Mouse (Mus musculus) adipocyte (in vitro differentiated cells): ENCODE results near the gene Kcng1.

Experiments used
- DNase-seq: peaks from one replicate; pipeline ENCODE4 v3.0.0-alpha.2; 2016; ENCODE audit warnings: low spot score

Kcng1 gene

DNA sequence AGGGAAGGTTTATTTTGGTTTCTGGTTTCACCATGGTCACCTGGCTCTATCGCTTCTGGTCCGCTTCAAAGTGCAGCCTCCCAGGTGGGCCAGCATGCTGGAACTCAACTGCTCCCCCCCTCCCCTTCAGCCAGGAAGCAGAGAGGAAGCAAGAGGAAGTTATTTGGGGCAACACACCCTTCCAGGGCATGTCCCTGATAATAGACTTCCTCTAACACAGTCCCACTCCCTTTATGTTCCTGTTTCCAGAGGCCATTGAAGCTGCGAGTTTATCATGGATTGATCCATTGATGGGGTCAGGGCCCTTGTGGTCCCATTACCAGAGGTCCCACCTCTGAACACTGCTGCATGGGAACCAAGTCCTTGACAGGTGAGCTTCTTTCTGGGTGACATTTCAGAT is 21.4 kb downstream of the Kcng1 start:
- no peak for DNase-seq

DNA sequence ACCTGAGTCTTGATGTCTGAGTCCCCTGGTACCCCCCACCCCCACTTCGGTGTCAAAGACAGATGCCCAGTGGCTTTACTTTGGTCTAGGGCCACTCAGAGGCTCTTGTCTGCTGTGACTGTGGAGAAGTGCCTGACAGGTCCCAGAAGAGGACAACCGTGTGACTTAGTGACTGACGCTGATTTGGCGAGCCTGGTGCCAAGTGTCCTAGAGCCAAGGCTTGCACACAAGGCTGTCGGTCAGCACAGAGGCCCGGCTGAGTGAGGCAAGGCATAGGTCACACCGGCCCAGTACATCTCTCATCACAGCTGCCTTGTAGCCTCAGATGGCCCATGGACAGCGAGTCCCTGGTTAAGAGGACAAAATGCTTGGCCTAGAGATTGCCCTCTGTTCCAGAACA is 22.5 kb downstream of the Kcng1 start:
- no peak for DNase-seq

DNA sequence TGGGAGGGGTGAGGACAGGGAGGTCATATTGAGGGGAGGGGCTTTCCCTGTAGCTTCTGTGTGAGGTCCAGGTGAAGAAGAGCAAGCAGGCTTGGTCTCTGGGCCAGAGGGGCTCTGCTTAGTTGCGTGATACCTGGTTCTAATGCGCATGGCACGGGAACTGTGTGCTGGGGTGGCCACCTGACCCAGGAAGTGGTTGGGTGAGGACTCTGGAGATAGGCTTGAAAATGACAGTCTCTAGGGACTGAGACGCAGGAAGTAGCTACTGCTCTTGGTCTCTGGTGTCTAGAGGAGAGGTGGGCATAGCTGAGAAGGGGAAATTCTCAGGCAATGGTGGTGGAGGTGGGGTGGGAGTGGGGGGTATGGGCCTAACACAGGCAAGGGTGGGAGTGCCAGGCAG is 24.3 kb downstream of the Kcng1 start:
- no peak for DNase-seq

DNA sequence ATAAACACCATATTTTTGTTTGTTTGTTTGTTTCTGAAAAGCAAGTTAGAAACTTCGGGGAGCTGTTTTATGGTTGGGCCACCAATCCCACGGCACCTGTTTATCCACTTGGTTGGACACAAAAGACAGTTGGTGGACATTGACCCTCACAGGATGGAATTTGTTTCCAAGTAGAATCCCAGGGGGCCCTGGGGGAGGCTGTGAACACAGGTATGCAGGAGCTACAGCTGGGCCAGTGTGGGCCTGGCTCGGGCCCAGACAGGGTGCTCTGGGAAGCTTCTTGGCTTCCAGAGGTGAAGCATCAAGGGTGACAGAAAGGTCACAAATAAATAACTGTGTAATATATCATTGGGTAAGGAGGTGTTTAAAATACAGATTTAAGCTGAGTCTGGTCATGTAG is 25.0 kb downstream of the Kcng1 start:
- DNase-seq: no peak

DNA sequence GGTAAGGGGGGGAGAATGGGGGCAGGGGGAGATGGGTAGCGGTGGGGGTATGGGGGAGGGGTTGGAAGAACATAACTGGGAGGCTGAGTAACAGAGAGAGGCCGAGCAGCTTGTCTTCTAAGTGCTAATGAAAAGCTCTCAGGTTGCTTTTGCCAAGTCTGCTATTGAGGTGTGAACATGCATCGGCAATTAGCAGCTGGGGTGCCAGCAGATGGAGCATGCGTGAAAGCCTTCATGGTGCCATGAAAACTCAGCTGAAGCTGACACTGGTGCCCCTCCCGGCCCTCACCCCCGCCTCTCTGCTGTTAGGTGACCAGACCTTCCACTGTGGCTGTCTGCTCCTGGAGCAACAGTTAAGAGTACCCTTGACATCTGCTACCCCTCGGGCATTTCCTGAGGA is 27.7 kb downstream of the Kcng1 start:
- DNase-seq: no peak

DNA sequence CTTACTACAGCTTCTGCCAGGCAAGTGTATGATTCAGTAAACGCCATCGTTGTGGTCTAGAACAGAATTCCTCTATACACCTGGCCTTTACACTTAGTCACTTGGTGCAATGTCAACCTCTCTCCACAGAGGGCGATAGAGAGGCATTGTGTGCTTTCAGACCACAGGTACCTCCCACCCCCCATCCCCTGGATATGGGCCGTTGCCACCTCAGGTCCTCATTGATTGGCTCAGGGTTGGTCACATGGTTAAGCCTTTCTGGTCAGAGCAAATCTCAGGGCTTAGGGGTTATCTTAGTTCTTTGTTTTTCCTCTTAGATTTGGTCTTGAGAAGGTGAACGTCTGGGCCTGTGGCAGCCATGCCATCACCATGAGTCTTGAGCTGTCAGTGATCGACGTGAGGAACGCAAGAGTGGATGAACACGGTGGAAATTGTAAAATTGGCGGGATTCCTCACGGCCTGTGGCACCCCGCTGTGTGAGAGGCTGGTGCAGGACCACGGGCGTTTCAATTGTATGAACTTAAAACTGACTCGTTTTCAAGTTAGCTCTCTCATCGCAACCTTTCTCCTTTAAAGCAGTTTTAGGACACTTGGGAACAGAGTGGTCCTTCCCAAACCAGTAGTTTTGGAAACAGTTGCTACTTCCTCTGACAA is 28.8 kb downstream of the Kcng1 start:
- peak; percentile 19 for DNase-seq

DNA sequence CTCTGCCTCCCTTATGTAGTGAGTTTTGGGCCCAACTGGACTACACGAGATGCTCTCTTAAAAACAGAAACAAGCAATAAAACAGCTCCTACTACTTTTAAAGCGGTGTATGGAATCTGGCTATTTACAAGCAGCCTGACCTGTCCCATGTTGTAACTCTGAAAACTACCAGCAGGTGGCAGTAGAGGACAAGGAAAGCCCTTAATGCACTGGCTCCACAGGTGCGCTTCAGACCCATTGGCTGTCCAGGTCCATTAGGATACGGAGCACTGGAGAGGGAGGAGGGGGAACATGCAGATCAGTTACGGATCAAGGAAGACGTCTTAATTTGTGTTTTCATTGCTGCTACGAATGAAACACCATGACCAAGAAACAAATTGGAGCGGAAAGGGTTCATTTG is 31.3 kb downstream of the Kcng1 start:
- peak; percentile 89 for DNase-seq

DNA sequence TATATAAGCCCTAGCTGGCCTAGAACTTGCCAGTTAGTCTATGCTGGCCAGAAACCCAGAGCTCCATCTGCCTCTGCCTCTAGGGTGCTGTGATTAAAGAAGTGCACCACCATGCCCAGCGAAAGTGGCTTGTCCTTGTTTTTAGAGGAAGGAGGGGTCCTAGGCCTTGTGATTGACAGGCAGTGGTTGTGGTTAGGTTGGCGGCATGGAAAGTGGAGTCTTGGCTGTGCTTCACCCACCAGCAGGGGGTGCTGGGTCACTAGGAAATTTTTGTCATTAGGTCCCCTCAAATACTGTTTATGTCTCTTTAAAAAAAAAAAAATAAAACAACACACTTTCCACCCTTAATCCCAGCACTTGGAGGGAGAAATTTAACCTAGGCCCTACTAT is 32.7 kb downstream of the Kcng1 start:
- peak; percentile 45 for DNase-seq

DNA sequence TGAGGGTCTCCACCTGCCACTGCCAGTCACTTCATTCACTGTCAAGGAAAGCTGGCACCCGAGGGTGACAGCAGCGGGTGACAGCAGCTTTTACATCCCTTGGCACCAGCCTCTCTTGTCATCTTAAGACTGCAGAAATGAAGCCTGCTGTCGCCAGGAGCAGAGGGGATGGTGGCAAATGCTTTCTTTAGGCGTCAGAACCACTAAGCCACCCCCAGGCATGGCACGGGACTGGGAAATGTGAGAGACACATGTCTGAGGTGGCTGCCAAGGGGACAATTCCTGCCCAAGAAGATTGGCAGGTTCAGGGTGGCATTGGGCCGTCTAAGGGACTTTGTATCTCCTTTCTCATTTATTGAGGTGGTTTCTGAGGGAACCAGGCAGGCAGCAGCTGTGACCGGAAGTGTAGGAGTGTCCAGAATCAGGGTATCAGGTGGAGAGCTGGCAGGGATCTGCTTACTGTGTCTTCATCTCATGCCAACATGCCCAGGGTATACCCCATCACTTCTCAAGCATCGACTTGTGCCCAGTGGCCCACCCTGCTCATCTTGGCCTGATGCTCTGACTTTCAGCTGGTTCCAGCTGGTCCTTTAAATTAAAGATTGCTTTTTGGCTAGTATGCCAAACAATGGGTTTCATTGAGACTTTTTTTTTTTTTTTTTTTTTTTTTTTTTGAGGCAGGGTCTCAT is 33.2 kb downstream of the Kcng1 start:
- DNase-seq: no peak

DNA sequence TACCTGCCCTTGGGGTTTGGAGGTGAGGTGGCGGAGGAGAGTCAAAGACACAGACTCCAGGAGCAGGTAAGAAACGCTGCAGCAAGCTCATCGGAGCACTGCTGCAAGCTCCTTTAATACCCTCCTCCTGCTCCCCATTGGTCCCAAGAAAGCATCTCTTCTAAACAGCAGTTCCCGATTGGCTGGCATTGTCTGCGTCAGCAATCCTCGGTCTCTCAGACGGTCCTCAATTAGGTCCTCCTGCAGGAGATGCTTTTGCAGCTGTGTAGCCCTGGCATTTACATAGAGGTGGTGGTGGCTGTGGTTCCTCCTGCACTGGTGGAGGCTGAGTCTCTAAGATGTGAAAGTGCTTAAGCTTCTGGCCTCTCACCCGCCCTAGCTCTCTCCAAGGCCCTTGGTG is 36.0 kb downstream of the Kcng1 start:
- DNase-seq: no peak

DNA sequence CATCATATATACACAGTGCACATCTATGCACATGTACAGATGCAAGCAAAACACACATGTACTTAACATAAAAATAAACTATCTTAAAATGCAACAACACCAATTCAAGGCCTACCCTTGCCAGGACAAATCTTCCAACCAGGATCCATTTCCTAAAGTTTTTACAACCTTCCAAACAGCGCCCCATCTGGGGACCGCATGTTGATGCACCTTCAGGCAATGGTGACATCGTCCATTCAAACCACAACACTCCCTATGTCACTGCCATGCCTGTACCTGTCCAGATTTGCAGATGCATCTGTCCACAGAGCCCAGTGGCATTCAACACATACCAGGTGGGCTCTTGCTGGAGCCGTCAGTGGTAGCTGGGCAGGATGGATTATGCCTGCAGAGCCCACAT is 38.3 kb downstream of the Kcng1 start:
- DNase-seq: no peak

DNA sequence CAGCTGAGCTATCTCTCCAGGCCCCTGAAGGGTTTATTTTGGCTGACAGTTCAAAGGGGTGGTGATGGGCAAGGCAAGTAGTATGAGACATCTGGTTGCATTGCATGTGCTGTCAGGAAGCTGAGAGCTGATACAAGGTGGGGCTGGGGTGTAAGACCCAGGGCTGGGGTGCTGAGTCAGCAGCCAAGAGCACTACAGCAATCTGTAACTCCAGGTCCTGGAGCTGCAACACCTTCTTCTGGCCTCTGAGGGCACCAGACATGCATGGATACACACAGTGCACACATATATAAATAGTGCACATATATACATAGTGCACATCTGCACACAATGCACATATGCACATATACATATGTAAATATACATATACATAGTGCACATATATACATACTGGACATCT is 38.7 kb downstream of the Kcng1 start:
- DNase-seq: no peak

DNA sequence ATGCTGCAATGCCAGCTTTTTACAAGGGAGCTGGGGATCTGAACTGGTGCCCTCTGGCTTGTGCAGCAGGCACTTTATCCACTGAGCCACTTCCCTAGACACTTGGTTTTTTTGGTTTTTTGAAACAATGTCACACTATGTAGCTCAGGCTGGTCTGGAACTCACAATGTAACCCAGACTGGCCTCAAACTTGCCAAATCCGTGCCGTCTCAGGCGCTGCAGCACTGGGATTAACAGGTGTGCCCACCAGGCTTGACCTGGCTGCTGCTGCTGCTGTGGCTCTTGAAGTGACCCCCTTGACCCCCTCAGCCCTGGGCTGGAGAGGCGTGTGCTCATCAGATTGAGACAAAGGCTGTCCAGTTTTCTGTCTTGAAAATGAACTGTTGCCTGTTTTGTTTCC is 43.2 kb downstream of the Kcng1 start:
- DNase-seq: no peak

DNA sequence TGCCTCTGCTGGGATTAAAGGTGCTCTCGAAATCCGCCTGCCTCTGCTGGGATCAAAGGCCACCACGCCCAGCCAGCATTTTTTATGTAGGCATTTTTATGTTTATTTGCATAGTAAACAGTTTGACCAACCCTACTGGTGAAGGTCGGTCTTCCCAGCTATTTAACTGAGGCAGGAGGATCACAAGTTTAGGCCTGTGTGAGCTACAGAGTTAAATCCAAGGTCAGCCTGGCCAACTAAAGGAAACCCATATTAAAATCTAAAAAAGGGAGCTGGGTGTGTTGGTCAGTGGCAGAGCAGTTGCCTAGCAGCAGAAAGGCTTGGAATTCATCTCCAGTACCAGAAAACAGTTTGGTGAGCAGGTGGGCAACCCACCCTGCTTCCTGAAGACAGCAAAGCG is 48.2 kb downstream of the Kcng1 start:
- DNase-seq: no peak

DNA sequence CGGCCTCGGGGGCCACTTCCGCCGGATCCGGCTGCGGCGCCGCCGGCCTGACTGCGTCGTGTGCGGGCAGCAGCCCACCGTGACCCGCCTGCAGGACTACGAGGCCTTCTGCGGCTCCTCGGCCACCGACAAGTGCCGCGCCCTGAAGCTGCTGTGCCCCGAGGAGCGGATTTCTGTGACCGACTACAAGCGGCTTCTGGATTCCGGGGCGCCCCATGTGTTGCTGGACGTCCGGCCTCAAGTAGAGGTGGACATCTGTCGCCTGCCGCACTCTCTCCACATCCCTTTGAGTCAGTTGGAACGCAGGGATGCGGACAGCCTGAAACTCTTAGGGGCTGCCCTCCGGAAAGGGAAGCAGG is 50.1 kb downstream of the Kcng1 start:
- no peak for DNase-seq

DNA sequence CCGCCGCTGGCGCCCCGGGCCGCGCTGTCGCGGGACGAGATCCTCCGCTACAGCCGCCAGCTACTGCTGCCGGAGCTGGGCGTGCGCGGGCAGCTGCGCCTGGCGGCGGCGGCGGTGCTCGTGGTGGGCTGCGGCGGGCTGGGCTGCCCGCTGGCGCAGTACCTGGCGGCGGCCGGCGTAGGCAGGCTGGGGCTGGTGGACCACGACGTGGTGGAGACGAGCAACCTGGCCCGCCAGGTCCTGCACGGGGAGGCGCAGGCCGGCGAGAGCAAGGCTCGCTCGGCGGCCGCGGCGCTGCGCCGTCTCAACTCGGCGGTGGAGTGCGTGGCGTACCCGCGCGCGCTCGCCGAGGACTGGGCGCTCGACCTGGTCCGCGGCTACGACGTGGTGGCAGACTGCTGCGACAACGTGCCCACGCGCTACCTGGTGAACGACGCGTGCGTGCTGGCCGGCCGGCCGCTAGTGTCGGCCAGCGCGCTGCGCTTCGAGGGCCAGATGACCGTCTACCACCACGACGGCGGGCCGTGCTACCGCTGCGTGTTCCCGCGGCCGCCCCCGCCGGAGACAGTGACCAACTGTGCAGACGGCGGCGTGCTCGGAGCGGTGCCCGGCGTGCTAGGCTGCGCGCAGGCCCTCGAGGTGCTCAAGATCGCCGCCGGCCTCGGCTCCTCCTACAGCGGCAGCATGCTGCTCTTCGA is 50.6 kb downstream of the Kcng1 start:
- DNase-seq: no peak

DNA sequence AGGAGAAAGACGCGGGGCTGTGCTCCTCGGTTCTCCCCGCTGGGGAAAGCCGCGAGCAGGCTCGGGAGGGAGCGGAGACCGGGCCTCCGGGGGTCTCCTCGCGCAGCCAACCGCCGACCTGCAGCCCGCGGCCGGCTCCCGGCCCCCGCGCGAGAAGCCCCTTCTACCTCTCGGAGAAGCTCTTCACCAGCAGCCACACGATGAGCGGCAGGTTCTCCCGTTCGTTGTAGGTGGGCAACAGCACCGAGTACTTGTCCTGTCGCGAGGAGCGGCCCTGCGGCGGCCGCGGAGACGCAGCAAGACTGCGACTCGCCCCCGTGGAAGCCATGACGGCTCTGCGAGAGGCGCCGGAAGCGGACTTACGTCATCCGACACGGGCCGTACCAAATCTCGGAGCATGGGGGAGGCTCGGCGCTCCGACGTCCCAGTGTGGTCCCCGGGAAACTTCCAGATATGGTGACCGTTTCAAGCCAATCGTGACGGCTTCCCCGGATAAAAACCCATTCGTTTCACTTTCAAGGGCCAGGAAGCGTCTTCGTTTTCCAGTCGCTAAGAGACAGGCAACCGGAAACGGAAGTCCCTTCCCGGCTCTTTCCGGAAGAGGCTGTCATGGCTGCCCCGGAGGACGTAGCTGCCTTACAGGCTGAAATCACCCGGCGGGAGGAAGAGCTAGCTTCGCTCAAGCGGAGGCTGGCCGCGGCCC is 51.4 kb downstream of the Kcng1 start, which contains the start of the genes Gm20716, Dpm1 and Mocs3:
Gm20716 (minus strand) TSS at position 339 of the 703 bp plus-strand sequence.
Dpm1 (minus strand) TSS at position 566 of the 703 bp plus-strand sequence.
Mocs3 (plus strand) TSS at position 597 of the 703 bp plus-strand sequence.
- DNase-seq: peak; percentile 94

DNA sequence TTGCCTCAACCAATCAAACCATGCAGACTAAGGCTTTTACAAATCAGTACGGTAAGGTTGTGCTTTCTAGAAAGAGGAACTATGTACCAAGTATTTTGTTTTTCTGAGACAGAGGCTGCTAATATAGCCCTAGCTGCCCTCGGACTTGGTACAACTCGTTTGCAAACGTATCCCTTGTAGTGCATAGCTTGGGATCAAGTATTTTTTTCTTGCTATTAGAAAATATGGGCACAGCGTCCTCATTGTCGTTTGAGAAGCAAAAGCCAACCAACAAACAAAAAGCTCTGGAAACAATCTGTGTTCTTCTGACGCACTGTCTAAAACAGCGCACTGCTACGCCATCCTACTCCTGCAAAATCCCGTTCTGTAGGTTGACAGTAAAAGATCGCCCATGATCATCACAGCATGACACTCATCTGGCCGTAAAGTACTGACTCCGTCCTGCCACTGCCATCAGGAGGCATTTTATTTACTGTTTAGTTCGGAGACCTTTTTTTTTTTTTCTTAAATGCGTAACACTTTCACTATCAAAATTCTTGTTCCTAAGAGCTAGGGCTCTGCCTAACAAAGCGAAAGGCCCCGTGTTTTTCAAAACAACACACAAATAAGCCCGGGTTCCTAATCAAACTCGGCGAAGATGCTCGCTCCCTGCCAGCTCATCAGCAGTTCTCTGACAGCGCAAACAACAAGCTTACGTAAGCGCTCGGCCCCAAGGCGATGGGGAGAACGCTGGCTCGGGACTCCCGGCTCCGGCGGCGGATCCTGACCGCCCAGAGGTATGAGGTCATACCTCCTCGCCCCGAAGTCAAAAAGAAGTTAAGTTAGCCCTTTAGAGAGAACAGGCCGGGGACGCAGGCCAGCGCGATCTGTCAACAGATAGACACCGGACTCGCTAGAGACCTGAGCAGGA is 52.2 kb downstream of the Kcng1 start:
- DNase-seq: peak; percentile 74

DNA sequence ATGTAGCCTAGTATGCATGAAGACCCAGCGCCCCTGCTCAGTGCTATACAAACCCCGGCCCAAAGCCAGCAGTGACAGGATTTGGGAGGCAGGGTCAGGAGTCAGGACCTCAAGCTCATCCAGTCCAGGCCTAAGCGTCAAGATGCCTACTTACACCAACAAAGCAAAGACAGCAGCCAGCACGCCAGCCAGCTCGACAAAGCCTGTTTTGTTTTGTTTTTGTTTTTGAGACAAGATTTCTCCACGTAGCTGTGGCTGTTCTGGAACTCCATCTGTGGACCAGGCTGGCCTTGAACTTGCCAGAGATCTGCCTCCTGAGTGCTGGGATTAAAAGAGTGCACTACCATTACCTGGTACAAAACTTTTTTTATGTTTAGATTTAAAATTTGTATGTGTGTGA is 58.2 kb downstream of the Kcng1 start:
- no peak for DNase-seq

DNA sequence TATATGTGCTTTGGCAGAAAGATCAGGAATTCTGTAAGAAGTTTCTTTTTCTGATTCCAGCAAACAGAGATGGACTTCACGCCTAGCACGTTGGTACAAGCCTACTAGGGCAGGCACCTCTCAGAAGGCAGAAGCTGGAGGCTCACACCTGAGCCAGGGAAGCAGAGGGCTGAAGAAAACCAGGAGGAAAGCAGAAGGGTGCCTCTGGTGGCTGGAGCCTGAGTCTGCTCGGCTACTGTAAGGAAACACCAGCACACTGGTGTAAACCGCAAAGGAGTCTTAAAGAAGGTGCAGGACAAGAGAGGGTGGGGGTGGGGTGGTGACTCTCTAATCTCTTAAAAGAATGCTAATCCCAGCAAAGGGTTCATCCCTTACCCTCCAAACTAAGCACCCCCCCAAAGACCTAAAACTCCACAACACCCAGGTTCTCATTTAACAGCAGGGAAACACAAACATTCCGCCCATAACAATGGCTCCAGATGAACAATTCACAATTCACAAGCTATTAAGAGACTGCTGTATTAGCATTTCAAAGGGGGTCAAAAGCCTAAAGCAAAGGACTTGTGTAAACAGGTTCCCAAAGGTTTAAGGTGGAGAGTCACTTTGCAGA is 67.6 kb downstream of the Kcng1 start:
- DNase-seq: no peak
